Mouse (Mus musculus) stomach, postnatal 0 days (tissue): ENCODE measurements around the gene Ppp2r3a.

Experiments used
- CTCF ChIP-seq: IDR thresholded peaks from 2 replicates; pipeline ENCODE4 v1.5.1; 2016; ENCODE audit warnings: antibody characterized with exemption, low read depth, mild to moderate bottlenecking, moderate library complexity
- EP300 ChIP-seq: optimal IDR thresholded peaks from 2 replicates; pipeline ENCODE3; 2016; ENCODE audit warnings: antibody characterized with exemption

GRCm38 (mm10) chr9:101096461-101096860, 155.1 kb downstream of the Ppp2r3a start:
- TF ChIP-seq EP300 (no peak), CTCF (no peak)
